Mouse (Mus musculus) right cerebral cortex, adult 2 months (tissue): ENCODE measurements at regions not wholly inside any gene's neighbourhood (a gene's known extent, or its start where the extent isn't known, plus 50 kb on each side); places are given as distances from the start of the nearest gene placed in this dataset.
A peak's percentile ranks its signal among the peaks of the same experiment; 100 is the strongest.
"Not testable (repeated sequence)": the region's sequence is repeated elsewhere in the genome, so short reads cannot be mapped to it uniquely, and the experiment has no call there.

Experiments
- DNase-seq, 2 experiments: peaks; one replicate each; pipeline ENCODE4 v3.0.0; 2021 to 2022; ENCODE audit warnings: low spot score in 2 of 2

- DNase-seq = no peak
These were observed 59.9 kb upstream of the Bend4 start for GRCm38 (mm10) chr5:67487965-67488409.

GRCm38 (mm10) chr5:67490709-67491108, 62.6 kb upstream of the Bend4 start:
- DNase-seq = not testable (repeated sequence)

- no peak for DNase-seq
These were observed 64.8 kb upstream of the Bend4 start for GRCm38 (mm10) chr5:67492893-67493302.

- DNase-seq = no peak
These were observed 68.6 kb upstream of the Bend4 start for GRCm38 (mm10) chr5:67496710-67497109.

GRCm38 (mm10) chr5:67520251-67520650, 87.4 kb upstream of the Shisa3 start:
- DNase-seq = no peak

GRCm38 (mm10) chr5:67521423-67521912, 86.2 kb upstream of the Shisa3 start:
- no peak for DNase-seq

- peak; percentile 24 to 31 for DNase-seq
These were observed 77.5 kb upstream of the Shisa3 start for GRCm38 (mm10) chr5:67530149-67530548.

- DNase-seq = peak in 1 of 2 experiments; percentile 35
These were observed 76.7 kb upstream of the Shisa3 start for GRCm38 (mm10) chr5:67530957-67531356.

- DNase-seq = peak; percentile 85 to 91
These were observed 75.3 kb upstream of the Shisa3 start for GRCm38 (mm10) chr5:67532351-67532750.

GRCm38 (mm10) chr5:67532756-67533255, 74.9 kb upstream of the Shisa3 start:
- peak in 1 of 2 experiments; percentile 16 for DNase-seq

- no peak for DNase-seq
These were observed 73.6 kb upstream of the Shisa3 start for GRCm38 (mm10) chr5:67534056-67534455.

- no peak for DNase-seq
These were observed 69.7 kb upstream of the Shisa3 start for GRCm38 (mm10) chr5:67537990-67538389.

GRCm38 (mm10) chr5:67539591-67540238, 68.0 kb upstream of the Shisa3 start:
- DNase-seq = no peak

- DNase-seq = no peak
These were observed 65.8 kb upstream of the Shisa3 start for GRCm38 (mm10) chr5:67541867-67542266.

GRCm38 (mm10) chr5:67544028-67544589, 63.6 kb upstream of the Shisa3 start:
- DNase-seq = no peak

GRCm38 (mm10) chr5:67550257-67550656, 57.4 kb upstream of the Shisa3 start:
- no peak for DNase-seq

GRCm38 (mm10) chr5:67551668-67552390, 55.9 kb upstream of the Shisa3 start:
- no peak for DNase-seq

GRCm38 (mm10) chr5:67552865-67553264, 54.8 kb upstream of the Shisa3 start:
- DNase-seq = no peak
